Mouse (Mus musculus): ENCODE results near the gene Arhgap23. TPM values are rescaled to one million over a fixed set of nuclear protein-coding genes. Genes with fewer than 3 reads are reported as not detected.

Arhgap23 gene
- total RNA-seq, 2 experiments from 2014 or later = 12.5 to 13.5 TPM

Other genes starting within 250 kb of the Arhgap23 start
- gene Kpnb1, start 227.7 kb upstream of the Arhgap23 start, total RNA-seq (2021) = 10 to 100 TPM; 80.8 to 82.9 TPM
- gene Npepps, start 134.9 kb upstream of the Arhgap23 start, total RNA-seq (2021) = 10 to 100 TPM; 75.9 to 77.7 TPM
- gene Mrpl45, start 99.8 kb upstream of the Arhgap23 start, total RNA-seq (2021) = 10 to 100 TPM; 59.6 to 70.9 TPM
- gene Gpr179, start 63.5 kb upstream of the Arhgap23 start, total RNA-seq (2021) = not detected
- 10 to 100 TPM; 21.9 to 22.8 TPM for gene Socs7, start 53.0 kb upstream of the Arhgap23 start, total RNA-seq (2021)
- not detected for gene 4933428G20Rik, start 84.8 kb downstream of the Arhgap23 start, total RNA-seq (2021)
- gene Srcin1, start 160.7 kb downstream of the Arhgap23 start, total RNA-seq (2021) = under 1 TPM; 0.18 to 0.25 TPM
- gene Epop, start 214.2 kb downstream of the Arhgap23 start, total RNA-seq (2021) = 1 to 10 TPM in 1 of 2 experiments, under 1 TPM in 1; 0.84 to 1.1 TPM
- 10 to 100 TPM; 59.5 to 60.0 TPM for gene Mllt6, start 247.9 kb downstream of the Arhgap23 start, total RNA-seq (2021)

Measured in heart, adult 18-20 months (tissue).